ENCODE assay signal across 19 mouse cellular contexts in the genomic region with DNA sequence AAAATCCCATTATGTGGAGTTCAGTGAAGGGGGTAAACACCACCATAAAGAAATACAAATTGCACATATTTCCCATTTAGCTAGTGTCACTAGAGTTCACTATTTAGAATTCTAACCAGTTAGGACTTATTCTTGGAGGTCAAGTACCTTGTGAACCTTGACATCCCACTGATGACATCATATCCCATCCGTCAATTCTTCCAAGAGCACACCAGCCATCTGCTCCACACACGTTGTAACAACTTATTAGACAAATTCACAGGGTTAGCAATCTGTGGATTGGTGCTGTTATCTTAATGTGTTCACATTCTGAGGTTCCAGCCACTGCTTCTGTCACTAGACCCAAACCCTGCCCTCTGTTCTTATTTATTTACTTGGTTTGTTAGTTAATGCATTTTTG.
DNase-seq lines count a peak whose midpoint lies in the region; ATAC-seq and TF ChIP-seq lines count a peak whose summit lies in the region.
"Had no signal": no experiment of that assay in that cellular context is flagged by ENCODE, and none has a peak within 500 bp of the region (broad histone marks: within the 10 kb centered on the region; RNA-seq: fewer than 3 reads in every experiment).

No protein-coding gene starts in this region.

- H3K36me3 ChIP-seq in forebrain, embryonic 11.5 days (ENCODE audit: control insufficient read depth, insufficient read depth, low read length), result no peaks in the 10 kb centered on the region
- H3K36me3 ChIP-seq in forebrain, embryonic 15.5 days, result no peaks in the 10 kb centered on the region
- no peaks in the 10 kb centered on the region for H3K36me3 ChIP-seq in hindbrain, embryonic 11.5 days (ENCODE audit: control insufficient read depth, insufficient read depth, low read length)
- no peaks in the 10 kb centered on the region for H3K36me3 ChIP-seq in hindbrain, embryonic 10.5 days
- H3K36me3 ChIP-seq: embryonic facial prominence, embryonic 13.5 days; heart, embryonic 10.5 days; heart, embryonic 15.5 days; hindbrain, embryonic 15.5 days had no signal

- ATAC-seq in forebrain, embryonic 11.5 days (replicated peaks; ENCODE audit: low FRiP score), result peak; percentile 58; the same call in 1 of the 2 replicates
- no peak for ATAC-seq in forebrain, embryonic 15.5 days (replicated peaks)
- peak; percentile 68 for ATAC-seq in hindbrain, embryonic 11.5 days (ENCODE audit: low FRiP score)
- ATAC-seq: intestine, embryonic 16.5 days had no signal

- 66% methylated on average over 2 of the region's 2 CpGs for WGBS in forebrain, embryonic 11.5 days
- 33% methylated on average over 2 of the region's 2 CpGs for WGBS in forebrain, embryonic 15.5 days
- WGBS in hindbrain, embryonic 11.5 days, result 42% methylated on average over 2 of the region's 2 CpGs
- 46% methylated on average over 2 of the region's 2 CpGs for WGBS in hindbrain, embryonic 10.5 days

- TF ChIP-seq CTCF in brain, embryonic 14.5 days (IDR thresholded peaks at IDR 0.05; ENCODE audit: borderline replicate concordance, extremely low read depth, insufficient read depth, insufficient read length), result no peak

- no peaks in the 10 kb centered on the region for H3K9me3 ChIP-seq in forebrain, embryonic 11.5 days (ENCODE audit: control insufficient read depth, low read length)
- no peaks in the 10 kb centered on the region for H3K9me3 ChIP-seq in forebrain, embryonic 15.5 days
- no peaks in the 10 kb centered on the region for H3K9me3 ChIP-seq in hindbrain, embryonic 11.5 days (ENCODE audit: control insufficient read depth, low read length)
- no peaks in the 10 kb centered on the region for H3K9me3 ChIP-seq in hindbrain, embryonic 10.5 days
- H3K9me3 ChIP-seq: embryonic facial prominence, embryonic 13.5 days; heart, embryonic 10.5 days; heart, embryonic 15.5 days; hindbrain, embryonic 15.5 days had no signal

- no peak overlapping the region for H3K4me2 ChIP-seq in forebrain, embryonic 11.5 days (ENCODE audit: low read depth, low read length, severe bottlenecking)
- H3K4me2 ChIP-seq in forebrain, embryonic 15.5 days (replicated peaks), result no peak overlapping the region
- H3K4me2 ChIP-seq in hindbrain, embryonic 11.5 days (replicated peaks; ENCODE audit: low read depth, low read length), result no peak overlapping the region
- H3K4me2 ChIP-seq: embryonic facial prominence, embryonic 13.5 days; heart, embryonic 15.5 days; hindbrain, embryonic 15.5 days had no signal

- H3K9ac ChIP-seq in forebrain, embryonic 11.5 days (ENCODE audit: low read length), result no peak overlapping the region
- H3K9ac ChIP-seq in forebrain, embryonic 15.5 days (replicated peaks), result no peak overlapping the region
- H3K9ac ChIP-seq in hindbrain, embryonic 11.5 days (ENCODE audit: low read depth, low read length), result no peak overlapping the region
- H3K9ac ChIP-seq: embryonic facial prominence, embryonic 13.5 days; heart, embryonic 15.5 days; hindbrain, embryonic 15.5 days had no signal

- TF ChIP-seq POLR2A in brain, embryonic 14.5 days (IDR thresholded peaks at IDR 0.05; ENCODE audit: borderline replicate concordance, extremely low read depth, insufficient read depth, insufficient read length, poor library complexity, severe bottlenecking), result no peak

- H3K27ac ChIP-seq in forebrain, embryonic 11.5 days (ENCODE audit: low read depth, low read length), result no peak overlapping the region
- no peak overlapping the region for H3K27ac ChIP-seq in forebrain, embryonic 15.5 days (replicated peaks)
- 0 out of 2 replicates have a peak overlapping the region, but pooled peaks have one; percentile 17 for H3K27ac ChIP-seq in hindbrain, embryonic 11.5 days (ENCODE audit: low read depth, low read length)
- H3K27ac ChIP-seq in hindbrain, embryonic 10.5 days, result no peak overlapping the region
- H3K27ac ChIP-seq: embryonic facial prominence, embryonic 13.5 days; heart, embryonic 10.5 days; heart, embryonic 15.5 days; hindbrain, embryonic 15.5 days had no signal

- H3K4me1 ChIP-seq in forebrain, embryonic 11.5 days (replicated peaks; ENCODE audit: control insufficient read depth, insufficient read depth, low read length), result no peaks in the 10 kb centered on the region
- H3K4me1 ChIP-seq in forebrain, embryonic 15.5 days, result 0 out of 2 replicates have a peak, but pooled peaks cover 3% of the 10 kb centered on the region
- H3K4me1 ChIP-seq in hindbrain, embryonic 11.5 days (replicated peaks; ENCODE audit: control insufficient read depth, insufficient read depth, low read length), result no peaks in the 10 kb centered on the region
- H3K4me1 ChIP-seq in hindbrain, embryonic 10.5 days (replicated peaks), result 0 out of 2 replicates have a peak, but pooled peaks cover 5% of the 10 kb centered on the region
- H3K4me1 ChIP-seq: embryonic facial prominence, embryonic 13.5 days; heart, embryonic 10.5 days; heart, embryonic 15.5 days; hindbrain, embryonic 15.5 days had no signal

- no peaks in the 10 kb centered on the region for H3K27me3 ChIP-seq in forebrain, embryonic 11.5 days (ENCODE audit: control insufficient read depth, insufficient read depth, low read length)
- no peaks in the 10 kb centered on the region for H3K27me3 ChIP-seq in forebrain, embryonic 15.5 days
- H3K27me3 ChIP-seq in hindbrain, embryonic 11.5 days (ENCODE audit: control insufficient read depth, insufficient read depth, low read length), result no peaks in the 10 kb centered on the region
- H3K27me3 ChIP-seq in hindbrain, embryonic 10.5 days (ENCODE audit: insufficient read depth, poor library complexity, severe bottlenecking), result no peaks in the 10 kb centered on the region
- H3K27me3 ChIP-seq: embryonic facial prominence, embryonic 13.5 days; heart, embryonic 15.5 days; hindbrain, embryonic 15.5 days had no signal

- no peak overlapping the region for H3K4me3 ChIP-seq in forebrain, embryonic 11.5 days (ENCODE audit: low read depth, low read length)
- H3K4me3 ChIP-seq in forebrain, embryonic 15.5 days, result no peak overlapping the region
- H3K4me3 ChIP-seq in hindbrain, embryonic 11.5 days (ENCODE audit: low read depth, low read length), result no peak overlapping the region
- H3K4me3 ChIP-seq in hindbrain, embryonic 10.5 days, result no peak overlapping the region
- H3K4me3 ChIP-seq: embryonic facial prominence, embryonic 13.5 days; heart, embryonic 10.5 days; heart, embryonic 15.5 days; hindbrain, embryonic 15.5 days had no signal

- no peak for DNase-seq in forebrain, embryonic 11.5 days (ENCODE audit: low spot score)
- DNase-seq in hindbrain, embryonic 11.5 days (ENCODE audit: low spot score), result no peak
- DNase-seq in hindbrain, embryonic 10.5 days (ENCODE audit: low spot score), result no peak
- DNase-seq in brain, embryonic 14.5 days (ENCODE audit: low read depth), result peak; percentile 64
- DNase-seq in mesoderm, embryonic 11.5 days (ENCODE audit: low read depth, low spot score), result peak; percentile 53
- no peak for DNase-seq in cerebellum, postnatal 36 days
- DNase-seq: adrenal gland, postnatal 10 days; cerebellum, adult 11-12 months; cerebellum, adult 9-10 months; cerebellum, postnatal 25 days; gastrocnemius, postnatal 10 days; heart, adult 18-20 months; heart, postnatal 14 days had no signal

Comparison
In these comparisons a context has a peak if more than half of its experiments do, and no peak if none do; other contexts are left out.
1. DNase-seq: peak in brain, embryonic 14.5 days (single experiment) and mesoderm, embryonic 11.5 days (single experiment); none in forebrain, embryonic 11.5 days (single experiment), hindbrain, embryonic 11.5 days (single experiment), hindbrain, embryonic 10.5 days (single experiment) and cerebellum, postnatal 36 days (0 of 2).